Mouse (Mus musculus) heart, embryonic 14.5 days (tissue): Measurements from ENCODE around the gene Chst12. TPM values are rescaled to one million over a fixed set of nuclear protein-coding genes. Genes with fewer than 3 reads are reported as not detected.

ENCODE experiments used
- ATAC-seq: fragments of 200-750 bp; cut with Nextera tagmentation; 2 replicates; pipeline ENCODE4 v1.8.0; 2017; ENCODE audit warnings: low read depth, moderate TSS enrichment; ENCODE audit not compliant: insufficient number of reproducible peaks, insufficient read depth, low FRiP score
- H3K27ac ChIP-seq, 2 experiments: fragments of 200-500 bp in 1 of 2; fragments of 300-500 bp in 1 of 2; sonication (generic) in 1 of 2; replicated peaks in 1 of 2; 2 replicates each; pipeline ENCODE4 v1.5.1; 2012 to 2014; ENCODE audit warnings: low read depth in 2 of 2, low read length in 2 of 2, control low read depth in 1 of 2, mild to moderate bottlenecking in 1 of 2, mixed read lengths in 1 of 2; ENCODE audit not compliant: control insufficient read depth in 1 of 2, insufficient read depth in 1 of 2
- H3K27me3 ChIP-seq: fragments of 300-500 bp; sonication (generic); 2 replicates; pipeline ENCODE4 v1.6.1; 2014; ENCODE audit warnings: mild to moderate bottlenecking, low read length, control low read depth; ENCODE audit not compliant: control insufficient read depth, insufficient read depth
- H3K36me3 ChIP-seq: fragments of 300-500 bp; sonication (generic); 2 replicates; pipeline ENCODE4 v1.6.1; 2014; ENCODE audit warnings: mild to moderate bottlenecking, control low read depth, low read length, mixed read lengths; ENCODE audit not compliant: control insufficient read depth, insufficient read depth
- H3K4me1 ChIP-seq, 2 experiments: fragments of 200-500 bp in 1 of 2; fragments of 300-500 bp in 1 of 2; sonication (generic) in 1 of 2; 2 replicates each; pipeline ENCODE4 v1.6.1; 2012 to 2014; ENCODE audit warnings: low read length in 2 of 2, control low read depth in 1 of 2, mixed read lengths in 1 of 2; ENCODE audit not compliant: control insufficient read depth in 2 of 2, insufficient read depth in 2 of 2
- H3K4me2 ChIP-seq: fragments of 300-500 bp; sonication (generic); 2 replicates; pipeline ENCODE4 v1.6.1; 2014; ENCODE audit warnings: mild to moderate bottlenecking, low read length
- H3K4me3 ChIP-seq, 2 experiments: fragments of 200-500 bp in 1 of 2; fragments of 300-500 bp in 1 of 2; sonication (generic) in 1 of 2; 2 replicates each; pipeline ENCODE4 v1.5.1; 2012 to 2014; ENCODE audit warnings: low read length in 2 of 2, mild to moderate bottlenecking in 2 of 2, control low read depth in 1 of 2, low read depth in 1 of 2, moderate library complexity in 1 of 2; ENCODE audit not compliant: control insufficient read depth in 1 of 2, insufficient read depth in 1 of 2
- H3K9ac ChIP-seq: fragments of 300-500 bp; sonication (generic); 2 replicates; pipeline ENCODE4 v1.6.1; 2014; ENCODE audit warnings: mild to moderate bottlenecking, low read length
- H3K9me3 ChIP-seq: fragments of 300-500 bp; sonication (generic); 2 replicates; pipeline ENCODE4 v1.6.1; 2016; ENCODE audit warnings: low read length, control low read depth; ENCODE audit not compliant: control insufficient read depth
- WGBS: fragments of 180-500 bp; shearing (Covaris S2); extraction: QIAGEN DNeasy Blood & Tissue Kit; methylation state at CpG from one replicate; pipeline ENCODE4 v1.1.7; 2014; 5-methylcytosine and 5-hydroxymethylcytosine counted together
- polyA plus RNA-seq: library from polyadenylated mRNA; unstranded; fragments of >200 nt; fragmentation: Nextera tagmentation; extraction: Ambion mirVana; gene quantifications from 2 replicates; pipeline ENCODE4 v1.2.1, GENCODE M21; 2014

The Chst12 gene
- polyA plus RNA-seq, 1 experiment from 2014 or later = 11.0 TPM

- Histone ChIP-seq H3K9ac (peak overlapping the region; percentile 5; the same call in 1 of the 2 replicates), H3K36me3 (no peaks in the 10 kb centered on the region), H3K27me3 (no peaks in the 10 kb centered on the region), H3K4me2 (peak overlapping the region; percentile 52), H3K9me3 (no peaks in the 10 kb centered on the region), H3K4me1 (peaks cover 7 to 12% of the 10 kb centered on the region in 2 experiments), H3K4me3 (no peak overlapping the region), H3K27ac (peak overlapping the region; percentile 12 to 29; a peak in 2 of 4 replicates)
- no peak for ATAC-seq
- 25% methylated on average over 17 of the region's 17 CpGs for WGBS
Measured at GRCm38 (mm10) chr5:140549306-140550047, 44.1 kb downstream of the Chst12 start.

- Histone ChIP-seq H3K4me3 (no peak overlapping the region), H3K4me2 (no peak overlapping the region), H3K4me1 (peaks cover 10 to 12% of the 10 kb centered on the region in 2 experiments), H3K27me3 (no peaks in the 10 kb centered on the region), H3K9ac (no peak overlapping the region), H3K36me3 (no peaks in the 10 kb centered on the region), H3K9me3 (no peaks in the 10 kb centered on the region), H3K27ac (no peak overlapping the region)
- ATAC-seq = no peak
- 91% methylated on average over 7 of the region's 7 CpGs for WGBS
Measured at GRCm38 (mm10) chr5:140553719-140554118, 48.4 kb downstream of the Chst12 start.

- 51% methylated on average over 3 of the region's 3 CpGs for WGBS
- no peaks in the 10 kb centered on the region for H3K27me3 ChIP-seq
- ATAC-seq = no peak
Measured at GRCm38 (mm10) chr5:140556859-140557258, 51.5 kb downstream of the Chst12 start.

GRCm38 (mm10) chr5:140562601-140563000 is 57.3 kb downstream of the Chst12 start:
- H3K4me2 ChIP-seq = no peak overlapping the region
- peaks cover 10 to 11% of the 10 kb centered on the region in 2 experiments; a peak in 3 of 4 replicates for H3K4me1 ChIP-seq
- H3K27me3 ChIP-seq = no peaks in the 10 kb centered on the region
- ATAC-seq = no peak
- no peaks in the 10 kb centered on the region for H3K36me3 ChIP-seq
- H3K9me3 ChIP-seq = no peaks in the 10 kb centered on the region
- WGBS = 78% methylated on average over 9 of the region's 9 CpGs
- no peak overlapping the region for H3K4me3 ChIP-seq
- H3K27ac ChIP-seq = no peak overlapping the region
- no peak overlapping the region for H3K9ac ChIP-seq

More at GRCm38 (mm10) chr5:140556859-140557258, 51.5 kb downstream of the Chst12 start:
- Histone ChIP-seq H3K36me3 (no peaks in the 10 kb centered on the region), H3K27ac (no peak overlapping the region), H3K9me3 (no peaks in the 10 kb centered on the region), H3K4me1 (peaks cover 0 to 3% of the 10 kb centered on the region in 2 experiments; a peak in 1 of 4 replicates), H3K4me2 (no peak overlapping the region), H3K4me3 (no peak overlapping the region), H3K9ac (no peak overlapping the region)

- Histone ChIP-seq H3K4me2 (no peak within 1 kb of the TSS), H3K9me3 (no peaks in the 10 kb centered on the region), H3K36me3 (no peaks in the 10 kb centered on the region), H3K4me1 (peaks cover 14 to 16% of the 10 kb centered on the region in 2 experiments), H3K27ac (peak within 1 kb of the TSS in 1 of 2 experiments; percentile 16; a peak in 2 of 4 replicates), H3K9ac (no peak within 1 kb of the TSS), H3K27me3 (no peaks in the 10 kb centered on the region), H3K4me3 (no peak within 1 kb of the TSS)
- 88% methylated on average over 4 of the region's 4 CpGs for WGBS
- 0 out of 2 replicates have a peak, but pooled peaks have one; percentile 4 for ATAC-seq
Measured at GRCm38 (mm10) chr5:140564896-140565295, 59.5 kb downstream of the Chst12 start, which contains the start of gene Grifin. Gene Grifin (minus strand): TSS chr5:140565071.

GRCm38 (mm10) chr5:140565451-140565850 is 60.1 kb downstream of the Chst12 start:
- Histone ChIP-seq H3K4me1 (peaks cover 14 to 16% of the 10 kb centered on the region in 2 experiments), H3K27me3 (no peaks in the 10 kb centered on the region), H3K4me3 (no peak overlapping the region), H3K4me2 (no peak overlapping the region), H3K36me3 (no peaks in the 10 kb centered on the region), H3K27ac (peak overlapping the region in 1 of 2 experiments; percentile 16; a peak in 2 of 4 replicates), H3K9me3 (no peaks in the 10 kb centered on the region), H3K9ac (no peak overlapping the region)
- peak; percentile 64; the same call in 1 of the 2 replicates for ATAC-seq
- 46% methylated on average over 5 of the region's 5 CpGs for WGBS

GRCm38 (mm10) chr5:140565856-140566255 is 60.5 kb downstream of the Chst12 start:
- H3K36me3 ChIP-seq = no peaks in the 10 kb centered on the region
- H3K27ac ChIP-seq = peak overlapping the region in 1 of 2 experiments; percentile 16; a peak in 2 of 4 replicates

More at GRCm38 (mm10) chr5:140565856-140566255, 60.5 kb downstream of the Chst12 start:
- H3K4me2 ChIP-seq = no peak overlapping the region
- H3K27me3 ChIP-seq = no peaks in the 10 kb centered on the region
- no peak overlapping the region for H3K9ac ChIP-seq
- H3K4me3 ChIP-seq = no peak overlapping the region
- 50% methylated on average over 6 of the region's 6 CpGs for WGBS
- H3K4me1 ChIP-seq = peaks cover 14 to 16% of the 10 kb centered on the region in 2 experiments
- ATAC-seq = 0 out of 2 replicates have a peak, but pooled peaks have one; percentile 15
- H3K9me3 ChIP-seq = no peaks in the 10 kb centered on the region
